Mouse (Mus musculus) heart, embryonic 16.5 days (tissue): Measurements from ENCODE around the gene Map2. TPM values are rescaled to one million over a fixed set of nuclear protein-coding genes. Genes with fewer than 3 reads are reported as not detected.

Experiments
- ATAC-seq: fragments of 200-750 bp; cut with Nextera tagmentation; replicated peaks from 2 replicates; pipeline ENCODE4 v1.8.0; 2017; ENCODE audit warnings: moderate number of reproducible peaks; ENCODE audit not compliant: insufficient read depth, low FRiP score; ENCODE audit errors: extremely low read depth
- H3K27ac ChIP-seq: fragments of 300-500 bp; sonication (generic); 2 replicates; pipeline ENCODE4 v1.5.1; 2014; ENCODE audit warnings: mild to moderate bottlenecking, low read length, control low read depth, moderate library complexity
- H3K27me3 ChIP-seq: fragments of 300-500 bp; sonication (generic); 2 replicates; pipeline ENCODE4 v1.6.1; 2014; ENCODE audit warnings: low read length, mixed read lengths; ENCODE audit not compliant: control insufficient read depth, insufficient read depth
- H3K36me3 ChIP-seq: fragments of 300-500 bp; sonication (generic); 2 replicates; pipeline ENCODE4 v1.6.1; 2014; ENCODE audit not compliant: control insufficient read depth, insufficient read depth
- H3K4me1 ChIP-seq: fragments of 300-500 bp; sonication (generic); 2 replicates; pipeline ENCODE4 v1.6.1; 2014; ENCODE audit warnings: low read length, mixed read lengths; ENCODE audit not compliant: control insufficient read depth, insufficient read depth
- H3K4me2 ChIP-seq: fragments of 300-500 bp; sonication (generic); 2 replicates; pipeline ENCODE4 v1.6.1; 2014; ENCODE audit warnings: low read depth, mild to moderate bottlenecking, control low read depth, low read length
- H3K4me3 ChIP-seq: fragments of 300-500 bp; sonication (generic); 2 replicates; pipeline ENCODE4 v1.5.1; 2014; ENCODE audit warnings: mild to moderate bottlenecking, control low read depth, low read length
- H3K9ac ChIP-seq: fragments of 300-500 bp; sonication (generic); 2 replicates; pipeline ENCODE4 v1.6.1; 2014; ENCODE audit warnings: low read length, control low read depth
- H3K9me3 ChIP-seq: fragments of 300-500 bp; sonication (generic); replicated peaks from 2 replicates; pipeline ENCODE4 v1.6.1; 2016; ENCODE audit warnings: low read length; ENCODE audit not compliant: control insufficient read depth
- WGBS: fragments of 180-500 bp; shearing (Covaris S2); extraction: QIAGEN DNeasy Blood & Tissue Kit; methylation state at CpG from one replicate; pipeline ENCODE4 v1.1.7; 2014; 5-methylcytosine and 5-hydroxymethylcytosine counted together
- polyA plus RNA-seq: library from polyadenylated mRNA; unstranded; fragments of >200 nt; fragmentation: Nextera tagmentation; extraction: Ambion mirVana; gene quantifications from 2 replicates; pipeline ENCODE4 v1.2.1, GENCODE M21; 2015

Map2 gene
- polyA plus RNA-seq, 1 experiment from 2014 or later: 3.4 TPM

DNA sequence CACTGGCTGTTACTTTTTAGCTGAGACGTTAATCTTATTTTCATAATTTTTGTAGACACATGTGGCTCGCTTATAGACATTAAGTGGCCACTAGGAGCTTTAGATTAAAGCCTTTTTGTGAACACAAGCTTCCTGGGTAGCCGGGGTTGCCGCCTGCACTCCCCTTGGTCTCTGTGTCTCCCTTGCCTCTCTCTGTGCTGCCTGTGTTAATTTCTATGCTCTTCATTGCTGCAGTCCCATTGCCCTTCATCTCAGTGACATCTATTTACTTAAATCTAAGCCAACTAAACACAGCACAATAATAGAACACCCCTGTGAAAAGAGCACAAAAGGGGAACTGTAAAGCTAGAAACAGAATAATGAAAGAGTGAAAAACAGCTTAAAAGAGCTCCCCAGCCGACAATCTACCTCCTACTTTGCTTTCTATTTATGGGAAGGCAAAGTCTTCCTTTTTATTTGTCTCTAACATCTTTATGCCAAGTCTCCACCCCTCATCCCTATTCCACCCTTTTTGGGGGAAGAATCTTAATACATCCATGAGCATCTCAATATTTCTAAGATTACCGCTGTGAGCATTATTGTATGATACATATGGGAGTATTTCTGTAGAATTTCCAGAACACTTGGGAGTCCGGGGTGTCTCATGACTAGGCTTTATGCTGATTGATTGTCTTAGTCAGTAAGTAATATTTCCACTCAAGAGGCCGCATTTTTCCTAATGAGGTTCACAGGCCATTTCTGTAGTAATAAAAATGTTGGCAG, 173.5 kb downstream of the Map2 start:
- Histone ChIP-seq H3K4me2 (no peak overlapping the region), H3K4me1 (no peaks in the 10 kb centered on the region), H3K27me3 (no peaks in the 10 kb centered on the region), H3K9ac (no peak overlapping the region), H3K9me3 (no peaks in the 10 kb centered on the region), H3K4me3 (no peak overlapping the region), H3K27ac (no peak overlapping the region), H3K36me3 (no peaks in the 10 kb centered on the region)
- no peak for ATAC-seq
- WGBS: 61% methylated on average over 8 of the region's 8 CpGs

DNA sequence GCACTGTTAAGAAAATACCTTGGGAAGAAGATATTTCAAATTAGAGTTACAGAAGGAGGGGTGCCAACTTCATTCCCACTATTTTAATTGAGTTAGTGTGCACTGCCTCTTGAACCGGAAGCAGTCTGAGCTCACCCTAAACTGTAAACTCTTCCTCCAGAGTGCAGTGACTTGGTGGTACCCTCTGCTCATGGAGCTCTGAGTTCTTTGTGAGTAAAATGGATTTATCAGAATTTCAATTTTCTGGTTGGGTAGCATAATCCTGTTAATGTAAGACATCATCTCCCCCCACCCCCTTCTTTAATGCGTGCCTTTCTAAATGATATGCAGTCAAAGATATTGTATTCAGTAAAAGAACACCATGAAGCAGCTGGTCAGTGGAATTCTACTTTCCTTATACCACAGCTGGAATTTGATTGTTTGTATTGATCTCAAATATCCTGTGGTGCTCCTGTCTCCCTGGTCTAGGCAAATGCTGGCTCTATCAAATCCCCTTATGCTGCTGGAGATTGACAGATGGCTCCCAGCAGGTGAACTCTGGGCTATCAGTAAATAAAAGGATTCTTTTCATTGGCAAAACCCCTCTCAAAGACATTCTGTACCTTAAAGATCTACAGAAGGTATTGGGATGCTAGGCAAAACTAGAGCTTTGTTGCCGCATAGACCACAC, 174.2 kb downstream of the Map2 start:
- 75% methylated on average over 3 of the region's 3 CpGs for WGBS
- H3K36me3 ChIP-seq: no peaks in the 10 kb centered on the region
- no peaks in the 10 kb centered on the region for H3K9me3 ChIP-seq
- no peaks in the 10 kb centered on the region for H3K4me1 ChIP-seq
- no peaks in the 10 kb centered on the region for H3K27me3 ChIP-seq
- H3K4me2 ChIP-seq: no peak overlapping the region
- H3K4me3 ChIP-seq: no peak overlapping the region
- ATAC-seq: no peak
- H3K27ac ChIP-seq: no peak overlapping the region
- no peak overlapping the region for H3K9ac ChIP-seq

DNA sequence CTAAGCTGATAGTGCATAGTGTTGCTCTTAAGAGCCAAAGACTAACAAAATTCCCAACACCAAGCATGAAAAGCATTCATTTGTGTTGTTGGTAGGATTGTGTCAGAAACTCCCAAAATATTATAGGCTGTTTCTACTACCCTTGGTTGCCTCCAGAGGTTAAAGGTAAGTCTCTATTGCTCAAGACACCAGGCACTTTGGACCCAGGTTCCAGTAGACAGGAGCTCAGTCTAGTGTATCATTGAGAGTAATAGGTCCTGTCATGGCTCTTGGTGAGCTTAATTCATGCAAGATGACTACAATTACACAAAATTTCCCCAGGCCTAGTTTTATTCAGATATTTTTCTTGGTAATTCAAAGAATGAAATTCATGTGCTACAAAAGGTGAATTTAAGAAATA, 176.3 kb downstream of the Map2 start:
- Histone ChIP-seq H3K27me3 (no peaks in the 10 kb centered on the region), H3K9ac (no peak overlapping the region)

DNA sequence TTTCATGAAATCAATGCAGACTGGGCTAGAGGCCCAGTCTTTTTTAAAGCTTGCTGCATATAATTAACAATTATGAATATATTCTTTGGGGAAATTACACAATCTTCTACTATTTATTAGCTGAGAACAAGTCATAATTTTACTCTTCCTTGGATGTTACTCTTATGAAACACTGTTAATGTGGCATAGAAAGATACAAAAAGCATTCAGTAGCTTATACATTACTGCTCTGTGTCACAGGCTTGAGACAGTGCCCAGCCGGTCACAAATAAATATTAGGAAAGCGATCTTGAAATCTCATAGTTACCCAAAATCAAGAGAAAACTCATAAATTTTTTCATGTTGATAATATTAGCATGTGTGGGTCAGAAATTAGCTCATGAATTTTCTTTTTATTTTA, 186.7 kb downstream of the Map2 start:
- Histone ChIP-seq H3K4me1 (no peaks in the 10 kb centered on the region), H3K4me3 (no peak overlapping the region), H3K27me3 (no peaks in the 10 kb centered on the region), H3K9me3 (no peaks in the 10 kb centered on the region), H3K36me3 (no peaks in the 10 kb centered on the region), H3K27ac (no peak overlapping the region), H3K9ac (no peak overlapping the region), H3K4me2 (no peak overlapping the region)
- no peak for ATAC-seq
- WGBS: 87% methylated on average over 2 of the region's 2 CpGs

More for the DNA sequence above, 176.3 kb downstream of the Map2 start:
- Histone ChIP-seq H3K4me3 (no peak overlapping the region), H3K4me2 (no peak overlapping the region), H3K27ac (no peak overlapping the region), H3K4me1 (no peaks in the 10 kb centered on the region), H3K36me3 (no peaks in the 10 kb centered on the region), H3K9me3 (no peaks in the 10 kb centered on the region)
- ATAC-seq: no peak

DNA sequence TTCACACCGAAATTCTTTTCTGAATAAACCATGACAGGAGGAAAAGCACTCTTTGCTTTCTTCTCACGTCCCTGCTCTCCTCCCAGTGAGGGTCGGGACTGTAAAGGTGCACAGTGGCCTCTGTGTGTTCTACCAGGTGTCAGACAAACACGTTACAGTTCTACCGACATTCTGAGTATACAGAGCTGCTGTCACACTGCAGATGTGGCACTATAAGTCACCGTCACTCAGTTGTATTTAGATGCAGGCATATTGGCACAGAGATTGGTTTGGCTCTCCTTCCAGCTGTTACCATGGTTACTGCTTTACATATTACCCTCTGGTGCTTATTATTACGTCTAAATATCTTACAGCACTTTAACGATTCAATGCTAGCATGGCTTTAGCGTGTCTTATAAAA, 188.2 kb downstream of the Map2 start:
- no peak overlapping the region for H3K9ac ChIP-seq
- H3K9me3 ChIP-seq: no peaks in the 10 kb centered on the region
- WGBS: 77% methylated on average over 9 of the region's 9 CpGs
- H3K4me2 ChIP-seq: no peak overlapping the region
- no peak overlapping the region for H3K4me3 ChIP-seq
- H3K4me1 ChIP-seq: no peaks in the 10 kb centered on the region
- no peak overlapping the region for H3K27ac ChIP-seq
- no peak for ATAC-seq
- no peaks in the 10 kb centered on the region for H3K27me3 ChIP-seq
- H3K36me3 ChIP-seq: no peaks in the 10 kb centered on the region

DNA sequence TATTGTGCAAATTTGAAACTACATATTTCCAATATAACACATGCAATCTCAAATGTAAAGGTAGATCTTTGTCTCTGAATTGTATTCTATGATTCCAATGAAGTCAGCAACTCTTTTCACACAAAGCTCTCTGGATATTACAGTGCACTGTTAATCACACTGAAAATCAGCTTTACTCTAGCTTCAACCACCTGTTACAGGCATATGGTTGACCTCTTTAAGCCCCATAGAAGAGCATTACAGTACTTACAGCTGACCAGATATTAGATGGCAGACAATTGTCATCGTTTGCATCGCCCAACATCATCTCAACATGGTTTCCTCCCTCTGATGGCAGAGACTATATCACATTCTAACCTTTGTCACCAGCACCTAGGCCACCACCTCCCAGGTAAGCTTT, 189.3 kb downstream of the Map2 start:
- no peaks in the 10 kb centered on the region for H3K4me1 ChIP-seq
- no peak overlapping the region for H3K4me3 ChIP-seq
- H3K4me2 ChIP-seq: no peak overlapping the region
- H3K27me3 ChIP-seq: no peaks in the 10 kb centered on the region
- H3K9ac ChIP-seq: no peak overlapping the region
- no peaks in the 10 kb centered on the region for H3K9me3 ChIP-seq
- WGBS: 86% methylated on average over 2 of the region's 2 CpGs
- no peaks in the 10 kb centered on the region for H3K36me3 ChIP-seq
- H3K27ac ChIP-seq: no peak overlapping the region
- no peak for ATAC-seq

DNA sequence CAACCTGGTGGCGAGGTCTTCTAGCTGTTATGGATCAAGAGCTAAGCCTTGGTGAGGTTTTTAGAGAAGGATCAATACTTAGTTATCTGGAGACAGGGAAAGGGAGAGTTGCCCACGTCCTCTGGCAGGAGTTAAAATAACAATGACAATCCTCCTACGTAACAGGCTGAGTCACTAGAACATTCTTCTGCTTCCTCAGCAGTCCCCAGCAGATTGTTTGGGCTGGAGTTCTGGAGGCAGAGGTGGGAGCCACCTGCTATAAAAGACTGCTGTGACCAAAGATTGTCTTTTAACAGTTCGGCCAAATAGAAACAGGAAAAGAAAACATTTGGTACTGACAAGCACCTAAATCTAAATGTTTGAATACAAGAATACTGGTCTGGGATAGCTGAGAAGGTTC, 190.5 kb downstream of the Map2 start:
- H3K4me3 ChIP-seq: no peak overlapping the region
- no peak overlapping the region for H3K27ac ChIP-seq
- H3K4me1 ChIP-seq: no peaks in the 10 kb centered on the region
- H3K9me3 ChIP-seq: no peaks in the 10 kb centered on the region
- H3K36me3 ChIP-seq: no peaks in the 10 kb centered on the region
- 48% methylated on average over 4 of the region's 4 CpGs for WGBS
- H3K9ac ChIP-seq: no peak overlapping the region
- no peak for ATAC-seq
- no peak overlapping the region for H3K4me2 ChIP-seq
- H3K27me3 ChIP-seq: no peaks in the 10 kb centered on the region

DNA sequence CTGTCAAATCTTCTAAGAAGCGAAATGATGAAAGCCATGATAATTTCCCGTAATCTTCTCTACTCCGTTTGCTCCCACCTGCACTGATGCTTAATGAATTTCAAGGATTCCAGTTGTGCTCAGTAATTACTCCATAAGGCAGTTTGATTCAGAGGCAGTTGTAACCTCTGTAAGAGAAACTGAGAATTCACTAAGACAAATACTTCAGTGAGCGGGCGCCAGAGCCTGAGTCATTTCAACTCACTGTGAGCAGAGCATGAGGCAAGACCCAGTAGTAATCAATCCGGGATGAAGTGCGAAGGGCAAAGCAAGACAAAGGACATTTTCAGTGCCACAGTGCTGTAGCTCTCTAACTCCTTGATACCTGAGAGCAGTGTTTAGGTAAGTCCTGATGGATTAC, 194.4 kb downstream of the Map2 start:
- Histone ChIP-seq H3K4me2 (no peak overlapping the region), H3K4me3 (no peak overlapping the region), H3K9me3 (no peaks in the 10 kb centered on the region), H3K9ac (no peak overlapping the region), H3K36me3 (no peaks in the 10 kb centered on the region), H3K27me3 (no peaks in the 10 kb centered on the region), H3K27ac (no peak overlapping the region), H3K4me1 (no peaks in the 10 kb centered on the region)
- WGBS: 70% methylated on average over 7 of the region's 7 CpGs
- no peak for ATAC-seq

DNA sequence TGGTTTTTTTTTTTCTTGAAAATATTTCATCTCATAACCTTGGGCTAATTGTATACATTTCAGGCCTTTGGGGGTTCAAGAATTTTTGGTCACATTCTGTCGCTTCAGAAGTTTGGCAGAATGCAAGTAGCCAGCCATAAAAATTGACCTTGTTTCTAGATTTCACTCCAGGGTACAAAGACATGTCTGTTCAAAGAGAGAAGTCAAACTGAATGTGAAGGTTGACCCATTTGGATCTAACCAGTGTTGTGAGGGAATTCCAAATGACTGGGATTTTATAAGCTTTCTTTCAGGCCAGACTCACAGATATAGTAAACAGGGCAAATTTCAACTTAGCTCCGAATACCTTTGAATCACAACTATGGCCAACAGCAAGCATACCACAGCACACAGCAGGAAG, 196.3 kb downstream of the Map2 start:
- H3K27ac ChIP-seq: no peak overlapping the region
- H3K36me3 ChIP-seq: no peaks in the 10 kb centered on the region
- H3K4me2 ChIP-seq: no peak overlapping the region
- H3K4me3 ChIP-seq: no peak overlapping the region
- no peaks in the 10 kb centered on the region for H3K9me3 ChIP-seq
- 80% methylated on average over 2 of the region's 2 CpGs for WGBS
- H3K27me3 ChIP-seq: no peaks in the 10 kb centered on the region
- no peak for ATAC-seq
- no peaks in the 10 kb centered on the region for H3K4me1 ChIP-seq
- H3K9ac ChIP-seq: no peak overlapping the region
